Mouse (Mus musculus) midbrain, embryonic 15.5 days (tissue): ENCODE measurements around the gene Larp1. TPM values are rescaled to one million over a fixed set of nuclear protein-coding genes. Genes with fewer than 3 reads are reported as not detected.
A peak's percentile ranks its signal among the peaks of the same experiment; 100 is the strongest.

Source experiments
- ATAC-seq: fragments of 200-750 bp; cut with Nextera tagmentation; replicated peaks from 2 replicates; pipeline ENCODE4 v1.8.0; 2017; ENCODE audit warnings: moderate TSS enrichment
- H3K27ac ChIP-seq: fragments of 300-500 bp; sonication (generic); 2 replicates; pipeline ENCODE4 v1.5.1; 2015; ENCODE audit warnings: mild to moderate bottlenecking, inconsistent platforms
- H3K27me3 ChIP-seq: fragments of 300-500 bp; sonication (generic); replicated peaks from 2 replicates; pipeline ENCODE4 v1.6.1; 2015; ENCODE audit warnings: inconsistent platforms
- H3K36me3 ChIP-seq: fragments of 300-500 bp; sonication (generic); replicated peaks from 2 replicates; pipeline ENCODE4 v1.6.1; 2015; ENCODE audit warnings: inconsistent platforms
- H3K4me1 ChIP-seq: fragments of 300-500 bp; sonication (generic); 2 replicates; pipeline ENCODE4 v1.6.1; 2015; ENCODE audit warnings: inconsistent platforms
- H3K4me2 ChIP-seq: fragments of 300-500 bp; sonication (generic); 2 replicates; pipeline ENCODE4 v1.6.1; 2015; ENCODE audit warnings: inconsistent platforms, mild to moderate bottlenecking, moderate library complexity
- H3K4me3 ChIP-seq: fragments of 300-500 bp; sonication (generic); 2 replicates; pipeline ENCODE4 v1.5.1; 2015; ENCODE audit warnings: mild to moderate bottlenecking, inconsistent platforms
- H3K9ac ChIP-seq: fragments of 300-500 bp; sonication (generic); 2 replicates; pipeline ENCODE4 v1.6.1; 2015; ENCODE audit warnings: mild to moderate bottlenecking, inconsistent platforms
- H3K9me3 ChIP-seq: fragments of 300-500 bp; sonication (generic); 2 replicates; pipeline ENCODE4 v1.6.1; 2016; ENCODE audit warnings: inconsistent platforms
- WGBS: fragments of 180-500 bp; shearing (Covaris S2); methylation state at CpG from one replicate; pipeline ENCODE4 v1.1.7; 2015; ENCODE audit warnings: mixed read lengths; 5-methylcytosine and 5-hydroxymethylcytosine counted together
- polyA plus RNA-seq: library from polyadenylated mRNA; unstranded; fragments of >200 nt; fragmentation: Nextera tagmentation; extraction: Ambion mirVana; gene quantifications from 2 replicates; pipeline ENCODE4 v1.2.1, GENCODE M21; 2015

Gene Larp1
- polyA plus RNA-seq, 1 experiment from 2014 or later: 22.1 TPM

DNA sequence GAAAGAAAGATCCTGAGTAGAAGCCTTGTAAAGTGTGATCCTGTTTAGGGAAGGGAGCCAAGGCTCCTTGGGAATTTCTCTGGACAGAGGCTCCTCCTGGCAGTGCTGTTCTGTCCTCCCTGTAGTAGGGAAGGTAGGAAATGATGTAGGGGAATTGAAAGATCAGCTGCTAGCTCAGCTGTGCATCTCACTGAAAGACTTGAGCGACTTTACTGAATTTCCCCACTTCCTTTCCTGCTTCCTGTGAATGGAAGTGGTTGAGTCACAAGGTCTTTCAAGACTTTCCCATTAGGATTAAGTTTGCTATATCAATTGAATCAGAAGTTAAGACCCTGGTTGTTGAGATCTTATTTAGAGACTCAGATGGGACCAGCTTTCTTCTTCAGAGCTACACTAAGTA, 12.2 kb downstream of the Larp1 start:
- peaks cover 29% of the 10 kb centered on the region for H3K4me1 ChIP-seq
- 74% methylated on average over 1 of the region's 1 CpGs for WGBS

DNA sequence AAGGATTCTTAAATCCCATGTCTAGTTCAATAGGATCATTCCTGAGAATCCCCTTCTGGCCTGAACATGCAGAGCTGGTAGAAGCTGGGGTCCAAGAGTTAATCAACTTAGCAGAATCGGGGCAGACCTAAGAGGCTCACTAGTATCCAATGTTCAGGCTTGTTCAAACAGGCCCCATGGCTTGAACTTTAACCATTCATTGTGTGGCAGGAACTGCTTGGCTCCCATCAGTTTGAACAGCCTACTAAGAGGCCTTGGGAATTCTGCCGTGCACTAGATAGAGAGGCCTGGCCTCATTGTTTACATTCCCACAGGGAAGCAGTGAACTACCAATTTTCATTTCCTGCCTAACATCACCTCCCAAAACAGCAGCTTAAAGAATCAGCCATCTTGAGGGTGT, 12.8 kb downstream of the Larp1 start:
- no peak overlapping the region for H3K27ac ChIP-seq

More for the DNA sequence above, 12.2 kb downstream of the Larp1 start:
- H3K27me3 ChIP-seq: no peaks in the 10 kb centered on the region
- no peak for ATAC-seq
- H3K9ac ChIP-seq: no peak overlapping the region
- no peaks in the 10 kb centered on the region for H3K36me3 ChIP-seq
- no peak overlapping the region for H3K4me3 ChIP-seq
- H3K4me2 ChIP-seq: no peak overlapping the region
- H3K27ac ChIP-seq: 0 out of 2 replicates have a peak overlapping the region, but pooled peaks have one; percentile 21
- H3K9me3 ChIP-seq: no peaks in the 10 kb centered on the region

GRCm38 (mm10) chr11:58024271-58024670, 15.4 kb downstream of the Larp1 start:
- no peak for ATAC-seq
- H3K4me1 ChIP-seq: peaks cover 17% of the 10 kb centered on the region
- no peaks in the 10 kb centered on the region for H3K9me3 ChIP-seq
- WGBS: 70% methylated on average over 1 of the region's 1 CpGs
- no peaks in the 10 kb centered on the region for H3K36me3 ChIP-seq
- no peak overlapping the region for H3K4me2 ChIP-seq
- no peak overlapping the region for H3K9ac ChIP-seq
- H3K27me3 ChIP-seq: no peaks in the 10 kb centered on the region
- H3K27ac ChIP-seq: no peak overlapping the region
- no peak overlapping the region for H3K4me3 ChIP-seq

More for the DNA sequence above, 12.8 kb downstream of the Larp1 start:
- 47% methylated on average over 2 of the region's 2 CpGs for WGBS
- H3K9ac ChIP-seq: no peak overlapping the region
- H3K36me3 ChIP-seq: no peaks in the 10 kb centered on the region
- H3K4me3 ChIP-seq: no peak overlapping the region
- no peak overlapping the region for H3K4me2 ChIP-seq
- ATAC-seq: no peak
- peaks cover 27% of the 10 kb centered on the region for H3K4me1 ChIP-seq
- H3K9me3 ChIP-seq: no peaks in the 10 kb centered on the region
- H3K27me3 ChIP-seq: no peaks in the 10 kb centered on the region

DNA sequence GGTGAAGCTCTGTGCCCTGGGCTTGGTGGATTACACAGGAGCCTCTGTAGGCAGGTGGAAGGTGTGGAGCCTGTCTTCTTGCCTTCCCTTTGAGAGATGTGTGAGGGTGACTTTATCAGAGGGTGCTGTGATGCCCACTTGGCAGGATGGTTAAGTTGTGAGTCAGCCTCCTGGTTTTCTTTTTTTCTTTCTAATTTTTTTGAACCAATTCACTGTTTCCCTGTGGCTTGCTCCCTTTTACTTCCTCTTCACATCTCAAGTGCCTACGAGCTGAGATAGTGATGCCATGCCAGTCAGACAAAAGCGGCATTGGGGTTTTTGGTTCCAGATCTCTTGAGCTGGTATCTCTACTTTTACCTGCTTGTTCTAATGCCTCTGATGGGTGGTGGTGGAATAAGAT, 15.8 kb downstream of the Larp1 start:
- no peak for ATAC-seq
- Histone ChIP-seq H3K4me2 (no peak overlapping the region), H3K36me3 (no peaks in the 10 kb centered on the region), H3K9me3 (no peaks in the 10 kb centered on the region), H3K4me1 (peaks cover 17% of the 10 kb centered on the region), H3K4me3 (no peak overlapping the region), H3K27ac (no peak overlapping the region), H3K27me3 (no peaks in the 10 kb centered on the region), H3K9ac (no peak overlapping the region)
- 94% methylated on average over 2 of the region's 2 CpGs for WGBS

GRCm38 (mm10) chr11:58025881-58026280, 17.0 kb downstream of the Larp1 start:
- Histone ChIP-seq H3K9me3 (no peaks in the 10 kb centered on the region), H3K9ac (no peak overlapping the region), H3K27me3 (no peaks in the 10 kb centered on the region), H3K4me1 (peaks cover 12% of the 10 kb centered on the region; the same call in 1 of the 2 replicates), H3K27ac (no peak overlapping the region), H3K4me2 (no peak overlapping the region), H3K36me3 (no peaks in the 10 kb centered on the region), H3K4me3 (no peak overlapping the region)
- WGBS: 89% methylated on average over 4 of the region's 4 CpGs
- no peak for ATAC-seq

DNA sequence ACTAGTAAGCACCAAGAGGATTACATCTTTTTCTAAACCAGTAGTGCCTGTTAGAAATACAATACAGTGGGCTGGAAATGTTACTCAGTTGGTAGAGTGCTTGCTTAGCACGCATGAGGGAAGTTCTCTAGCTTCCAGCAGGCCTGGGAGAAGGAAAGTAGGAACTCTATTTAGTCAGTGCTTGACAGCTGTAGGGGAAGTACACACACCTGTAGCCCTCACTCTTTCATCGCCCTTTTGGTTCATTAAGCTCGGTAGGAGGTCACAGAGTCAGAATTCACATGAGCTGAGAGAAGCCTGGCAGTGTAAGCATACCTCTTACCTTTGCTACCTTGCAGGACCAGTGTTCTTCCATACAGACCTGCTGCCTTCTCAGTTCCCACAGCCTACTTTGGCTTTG, 17.5 kb downstream of the Larp1 start:
- Histone ChIP-seq H3K27me3 (no peaks in the 10 kb centered on the region), H3K9me3 (no peaks in the 10 kb centered on the region), H3K4me2 (no peak overlapping the region), H3K9ac (no peak overlapping the region), H3K4me3 (no peak overlapping the region), H3K27ac (no peak overlapping the region), H3K36me3 (no peaks in the 10 kb centered on the region), H3K4me1 (peaks cover 8% of the 10 kb centered on the region; the same call in 1 of the 2 replicates)
- 63% methylated on average over 3 of the region's 3 CpGs for WGBS
- no peak for ATAC-seq

DNA sequence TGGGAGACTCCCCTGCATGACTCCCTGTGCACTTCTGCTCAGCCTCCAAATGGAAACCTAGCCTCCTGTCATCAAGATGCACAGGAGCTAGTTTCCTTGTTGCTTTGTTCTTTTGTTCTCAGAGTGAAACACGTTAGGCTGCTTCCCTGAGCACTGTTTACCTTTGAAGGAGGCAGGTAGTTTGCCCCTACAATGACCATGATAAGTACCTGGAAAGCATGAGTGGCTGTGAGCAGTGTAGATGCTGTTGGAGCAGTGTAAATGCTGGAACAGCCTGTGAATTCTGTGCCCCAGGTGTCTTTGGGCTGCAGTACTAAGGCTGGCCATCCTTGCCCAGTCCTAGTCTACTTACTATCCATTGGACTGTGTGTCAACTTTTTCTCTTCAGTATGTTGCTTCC, 18.0 kb downstream of the Larp1 start:
- Histone ChIP-seq H3K36me3 (no peaks in the 10 kb centered on the region), H3K27me3 (no peaks in the 10 kb centered on the region), H3K9ac (no peak overlapping the region), H3K4me3 (no peak overlapping the region), H3K4me2 (no peak overlapping the region), H3K4me1 (peaks cover 3% of the 10 kb centered on the region; the same call in 1 of the 2 replicates), H3K27ac (no peak overlapping the region), H3K9me3 (no peaks in the 10 kb centered on the region)
- WGBS: 65% methylated on average over 1 of the region's 1 CpGs
- ATAC-seq: no peak

GRCm38 (mm10) chr11:58028981-58029380, 20.1 kb downstream of the Larp1 start:
- Histone ChIP-seq H3K36me3 (no peaks in the 10 kb centered on the region), H3K4me2 (no peak overlapping the region), H3K4me1 (no peaks in the 10 kb centered on the region; the same call in 1 of the 2 replicates), H3K27ac (no peak overlapping the region), H3K4me3 (no peak overlapping the region), H3K9me3 (no peaks in the 10 kb centered on the region), H3K27me3 (no peaks in the 10 kb centered on the region), H3K9ac (no peak overlapping the region)
- 100% methylated on average over 1 of the region's 1 CpGs for WGBS
- no peak for ATAC-seq

DNA sequence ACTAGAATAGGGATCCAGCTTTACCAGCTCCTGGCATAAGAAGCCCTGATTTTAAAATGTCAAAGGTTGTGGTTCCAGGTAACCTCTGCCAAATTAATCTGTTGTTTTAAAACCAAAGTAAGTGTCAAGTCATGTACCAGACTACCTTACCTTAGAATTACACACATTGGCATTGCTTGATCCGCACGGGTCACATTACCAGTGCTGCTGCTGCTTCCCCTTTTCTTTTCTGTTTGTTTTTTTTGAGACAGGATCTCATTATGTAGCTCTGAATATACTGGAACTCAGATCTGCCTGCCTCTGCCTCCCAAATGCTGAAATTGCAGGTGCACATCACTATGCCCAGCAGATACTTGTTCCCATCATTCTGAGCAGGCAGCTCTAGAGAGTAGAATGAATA, 21.0 kb downstream of the Larp1 start:
- no peak overlapping the region for H3K4me2 ChIP-seq
- WGBS: 81% methylated on average over 2 of the region's 2 CpGs
- ATAC-seq: no peak

DNA sequence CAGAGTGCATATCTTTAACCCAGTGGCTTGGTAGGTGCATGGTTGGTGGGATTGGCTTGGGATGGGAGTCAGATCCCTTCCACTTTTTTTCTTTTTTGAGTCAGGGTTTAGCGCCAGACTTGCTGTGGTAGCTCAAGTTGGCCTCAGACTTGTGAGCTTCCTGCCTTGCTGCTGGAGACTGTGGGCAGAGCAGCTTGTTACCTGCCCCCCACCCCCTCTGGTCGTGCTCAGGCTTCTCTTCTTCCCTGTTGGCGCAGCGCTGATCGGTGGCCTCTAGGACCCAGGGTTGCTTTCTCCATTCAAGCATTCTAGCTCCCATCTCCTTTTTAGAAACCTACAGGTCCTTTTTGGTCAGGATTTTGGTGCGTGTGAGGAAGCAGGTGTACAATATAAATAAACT, 22.3 kb downstream of the Larp1 start:
- H3K27ac ChIP-seq: no peak overlapping the region
- H3K9me3 ChIP-seq: no peaks in the 10 kb centered on the region
- H3K4me3 ChIP-seq: no peak overlapping the region
- H3K9ac ChIP-seq: no peak overlapping the region
- ATAC-seq: no peak
- no peaks in the 10 kb centered on the region for H3K27me3 ChIP-seq
- WGBS: 80% methylated on average over 6 of the region's 6 CpGs
- H3K36me3 ChIP-seq: no peaks in the 10 kb centered on the region
- no peaks in the 10 kb centered on the region; the same call in 1 of the 2 replicates for H3K4me1 ChIP-seq
- no peak overlapping the region for H3K4me2 ChIP-seq

More for the DNA sequence above, 21.0 kb downstream of the Larp1 start:
- Histone ChIP-seq H3K4me3 (no peak overlapping the region), H3K27me3 (no peaks in the 10 kb centered on the region), H3K4me1 (no peaks in the 10 kb centered on the region; the same call in 1 of the 2 replicates), H3K9me3 (no peaks in the 10 kb centered on the region), H3K36me3 (no peaks in the 10 kb centered on the region), H3K27ac (no peak overlapping the region), H3K9ac (no peak overlapping the region)

DNA sequence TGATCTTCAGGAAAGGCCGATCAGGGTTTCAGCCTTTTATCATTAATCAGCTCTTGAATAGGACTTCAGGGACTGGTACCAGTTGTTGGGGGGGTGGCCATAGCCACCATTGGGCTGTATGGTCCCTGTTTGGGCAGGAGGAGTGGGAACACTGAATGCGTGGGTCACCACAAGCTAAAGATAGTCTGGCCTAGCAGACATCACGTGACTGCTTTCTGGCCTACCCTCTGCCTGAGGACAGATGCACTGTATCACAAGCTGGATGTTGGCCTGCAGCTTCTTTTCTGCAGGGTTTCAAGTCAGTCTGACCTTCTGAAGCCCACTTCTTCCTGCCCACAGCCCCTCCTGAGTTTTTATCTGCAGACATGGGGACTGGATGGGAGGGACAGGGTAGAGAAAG, 24.8 kb downstream of the Larp1 start:
- no peak overlapping the region for H3K27ac ChIP-seq
- H3K9me3 ChIP-seq: no peaks in the 10 kb centered on the region
- WGBS: 83% methylated on average over 3 of the region's 3 CpGs
- no peak overlapping the region for H3K4me3 ChIP-seq
- no peaks in the 10 kb centered on the region; the same call in 1 of the 2 replicates for H3K4me1 ChIP-seq
- H3K27me3 ChIP-seq: no peaks in the 10 kb centered on the region
- H3K4me2 ChIP-seq: no peak overlapping the region
- no peak for ATAC-seq
- H3K36me3 ChIP-seq: no peaks in the 10 kb centered on the region
- H3K9ac ChIP-seq: no peak overlapping the region

GRCm38 (mm10) chr11:58039027-58039426, 30.2 kb downstream of the Larp1 start:
- Histone ChIP-seq H3K27ac (no peak overlapping the region), H3K4me1 (no peaks in the 10 kb centered on the region; the same call in 1 of the 2 replicates), H3K36me3 (no peaks in the 10 kb centered on the region), H3K4me2 (no peak overlapping the region), H3K9ac (no peak overlapping the region), H3K4me3 (no peak overlapping the region), H3K27me3 (no peaks in the 10 kb centered on the region), H3K9me3 (no peaks in the 10 kb centered on the region)
- ATAC-seq: no peak
- 87% methylated on average over 1 of the region's 1 CpGs for WGBS

- no peak overlapping the region for H3K27ac ChIP-seq
- H3K4me2 ChIP-seq: no peak overlapping the region
- no peak for ATAC-seq
- 93% methylated on average over 5 of the region's 5 CpGs for WGBS
- H3K27me3 ChIP-seq: no peaks in the 10 kb centered on the region
- H3K36me3 ChIP-seq: 0 out of 2 replicates have a peak, but pooled peaks cover 4% of the 10 kb centered on the region
- no peak overlapping the region for H3K9ac ChIP-seq
- no peaks in the 10 kb centered on the region for H3K4me1 ChIP-seq
- H3K4me3 ChIP-seq: no peak overlapping the region
- no peaks in the 10 kb centered on the region for H3K9me3 ChIP-seq
Measured at GRCm38 (mm10) chr11:58042861-58043431, 34.1 kb downstream of the Larp1 start.
